Mouse (Mus musculus) heart, postnatal 0 days (tissue): ENCODE data around the gene Pomgnt1. TPM values are rescaled to one million over a fixed set of nuclear protein-coding genes. Genes with fewer than 3 reads are reported as not detected.

Source experiments
- ATAC-seq: fragments of 200-750 bp; cut with Nextera tagmentation; 2 replicates; pipeline ENCODE4 v1.8.0; 2017; ENCODE audit warnings: low read depth, moderate number of reproducible peaks, moderate library complexity; ENCODE audit not compliant: insufficient read depth
- DNase-seq: peaks from one replicate; pipeline ENCODE4 v3.0.0-alpha.2; 2016; ENCODE audit warnings: low spot score
- H3K27ac ChIP-seq: fragments of 300-500 bp; sonication (generic); 2 replicates; pipeline ENCODE4 v1.5.1; 2014; ENCODE audit warnings: low read depth, mild to moderate bottlenecking
- H3K27me3 ChIP-seq: fragments of 300-500 bp; sonication (generic); 2 replicates; pipeline ENCODE4 v1.6.1; 2014; ENCODE audit warnings: low read length, mixed read lengths; ENCODE audit not compliant: control insufficient read depth, insufficient read depth
- H3K36me3 ChIP-seq: fragments of 300-500 bp; sonication (generic); replicated peaks from 2 replicates; pipeline ENCODE4 v1.6.1; 2014; ENCODE audit warnings: low read length, mixed read lengths; ENCODE audit not compliant: control insufficient read depth, insufficient read depth
- H3K4me1 ChIP-seq: fragments of 300-500 bp; sonication (generic); 2 replicates; pipeline ENCODE4 v1.6.1; 2014; ENCODE audit warnings: antibody characterized with exemption; ENCODE audit not compliant: control insufficient read depth, insufficient read depth
- H3K4me2 ChIP-seq: fragments of 300-500 bp; sonication (generic); 2 replicates; pipeline ENCODE4 v1.6.1; 2014; ENCODE audit warnings: low read depth, mild to moderate bottlenecking, low read length, moderate library complexity
- H3K4me3 ChIP-seq: fragments of 300-500 bp; sonication (generic); 2 replicates; pipeline ENCODE4 v1.5.1; 2014; ENCODE audit warnings: low read depth, low read length
- H3K9ac ChIP-seq: fragments of 300-500 bp; sonication (generic); replicated peaks from 2 replicates; pipeline ENCODE4 v1.6.1; 2014; ENCODE audit warnings: low read depth, low read length, mixed read lengths
- H3K9me3 ChIP-seq: fragments of 300-500 bp; sonication (generic); replicated peaks from 2 replicates; pipeline ENCODE4 v1.6.1; 2016; ENCODE audit warnings: low read length; ENCODE audit not compliant: control insufficient read depth
- CTCF ChIP-seq: IDR thresholded peaks from 2 replicates; pipeline ENCODE4 v1.5.1; 2016; ENCODE audit warnings: antibody characterized with exemption, control low read depth, low read depth
- EP300 ChIP-seq: IDR thresholded peaks from 2 replicates; pipeline ENCODE4 v1.6.1; 2016; ENCODE audit warnings: antibody characterized with exemption, low read depth
- WGBS: fragments of 180-500 bp; shearing (Covaris S2); extraction: QIAGEN DNeasy Blood & Tissue Kit; methylation state at CpG from one replicate; pipeline ENCODE4 v1.1.7; 2014; 5-methylcytosine and 5-hydroxymethylcytosine counted together
- polyA plus RNA-seq: library from polyadenylated mRNA; unstranded; fragments of >200 nt; fragmentation: Nextera tagmentation; extraction: Ambion mirVana; gene quantifications from 2 replicates; pipeline ENCODE4 v1.2.1, GENCODE M21; 2015
- total RNA-seq: library from RNA; depleted of rRNA; stranded (reverse); fragments of >200 nt; gene quantifications from 2 replicates; pipeline ENCODE4 v1.2.3, GENCODE M21; 2014; ENCODE audit warnings: low replicate concordance; rRNA removed

Gene Pomgnt1
- total RNA-seq (77.5 and 91.3 TPM in 2 replicates), polyA plus RNA-seq (56.9 and 59.6 TPM in 2 replicates)

- peak within 1 kb of the TSS; percentile 68 for H3K4me2 ChIP-seq
- peak within 1 kb of the TSS; percentile 52 for H3K4me3 ChIP-seq
- DNase-seq (peak; percentile 98), ATAC-seq (peak; percentile 100)
- TF ChIP-seq EP300 (no peak), CTCF (peak; percentile 46)
- no peaks in the 10 kb centered on the region for H3K36me3 ChIP-seq
- H3K27me3 ChIP-seq = no peaks in the 10 kb centered on the region
- WGBS = 5% methylated on average over 24 of the region's 24 CpGs
- peaks cover 14% of the 10 kb centered on the region; the same call in 1 of the 2 replicates for H3K4me1 ChIP-seq
- H3K9ac ChIP-seq = peak within 1 kb of the TSS; percentile 59; the same call in 1 of the 2 replicates
- peak within 1 kb of the TSS; percentile 51 for H3K27ac ChIP-seq
- no peaks in the 10 kb centered on the region for H3K9me3 ChIP-seq
Observed at GRCm38 (mm10) chr4:116123602-116124519, at the start of gene Pomgnt1, which contains the start of gene Rad54l. Pomgnt1 (plus strand) TSS chr4:116123840. Rad54l (minus strand) TSS chr4:116123690.

GRCm38 (mm10) chr4:116074145-116074675 lies 49.4 kb upstream of the Pomgnt1 start:
- peak; percentile 38; the same call in 1 of the 2 replicates for TF ChIP-seq CTCF
- no peak for TF ChIP-seq EP300
- Histone ChIP-seq H3K9me3 (no peaks in the 10 kb centered on the region), H3K9ac (peak overlapping the region; percentile 99), H3K27ac (peak overlapping the region; percentile 99), H3K4me3 (peak overlapping the region; percentile 92), H3K36me3 (peaks cover 14% of the 10 kb centered on the region), H3K27me3 (no peaks in the 10 kb centered on the region), H3K4me1 (peaks cover 23% of the 10 kb centered on the region), H3K4me2 (peak overlapping the region; percentile 85)
- WGBS = under 1% methylated on average over 8 of the region's 8 CpGs
- no peak for ATAC-seq
- peak; percentile 66 for DNase-seq

GRCm38 (mm10) chr4:116074861-116075620 lies 48.6 kb upstream of the Pomgnt1 start, which contains the start of the genes Uqcrh and Lrrc41:
Uqcrh (minus strand) TSS chr4:116075071.
Lrrc41 (plus strand) TSS chr4:116075269.
- Histone ChIP-seq H3K9ac (peak within 1 kb of the TSS; percentile 99), H3K36me3 (peaks cover 12% of the 10 kb centered on the region), H3K4me3 (peak within 1 kb of the TSS; percentile 92), H3K27ac (peak within 1 kb of the TSS; percentile 99), H3K27me3 (no peaks in the 10 kb centered on the region), H3K4me2 (peak within 1 kb of the TSS; percentile 85), H3K4me1 (peaks cover 23% of the 10 kb centered on the region), H3K9me3 (no peaks in the 10 kb centered on the region)
- ATAC-seq (peak; percentile 88), DNase-seq (peak; percentile 94)
- WGBS = under 1% methylated on average over 53 of the region's 55 CpGs
- TF ChIP-seq CTCF (no peak), EP300 (peak; percentile 88)

GRCm38 (mm10) chr4:116075631-116076368 lies 47.8 kb upstream of the Pomgnt1 start:
- WGBS = under 1% methylated on average over 69 of the region's 77 CpGs
- TF ChIP-seq EP300 (no peak), CTCF (no peak)

More at GRCm38 (mm10) chr4:116075631-116076368, 47.8 kb upstream of the Pomgnt1 start:
- H3K4me2 ChIP-seq = peak overlapping the region; percentile 85
- H3K4me1 ChIP-seq = peaks cover 23% of the 10 kb centered on the region
- DNase-seq = peak; percentile 61
- H3K27ac ChIP-seq = peak overlapping the region; percentile 99
- no peaks in the 10 kb centered on the region for H3K27me3 ChIP-seq
- peak; percentile 67 for ATAC-seq
- H3K36me3 ChIP-seq = peaks cover 14% of the 10 kb centered on the region
- no peaks in the 10 kb centered on the region for H3K9me3 ChIP-seq
- H3K4me3 ChIP-seq = peak overlapping the region; percentile 92
- peak overlapping the region; percentile 99 for H3K9ac ChIP-seq
